Mouse (Mus musculus): ENCODE measurements around the gene Lrp3. TPM values are rescaled to one million over a fixed set of nuclear protein-coding genes. Genes with fewer than 3 reads are reported as not detected.

The Lrp3 gene
- total RNA-seq, 2 experiments from 2014 or later, result not detected

DNA sequence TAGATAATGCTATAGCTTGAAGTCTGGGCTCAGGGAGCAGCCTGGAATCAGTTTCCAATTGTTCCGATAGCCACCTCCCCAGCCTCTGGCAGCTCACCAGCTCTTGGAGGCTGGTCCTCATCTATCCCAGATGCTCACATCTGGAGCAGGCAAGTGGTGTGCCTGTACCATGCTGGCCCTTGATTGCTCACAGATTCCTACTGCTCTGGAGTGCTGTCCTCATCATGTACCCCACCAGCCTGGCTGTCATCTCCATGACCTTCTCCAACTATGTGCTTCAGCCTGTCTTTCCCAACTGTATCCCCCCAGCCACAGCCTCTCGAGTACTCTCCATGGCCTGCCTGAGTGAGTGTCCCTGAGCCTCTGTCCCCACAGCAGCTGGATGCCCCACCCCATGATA lies 18.3 kb downstream of the Lrp3 start:
- ATAC-seq (replicated peaks; ENCODE audit: poor library complexity, severe bottlenecking), result no peak

DNA sequence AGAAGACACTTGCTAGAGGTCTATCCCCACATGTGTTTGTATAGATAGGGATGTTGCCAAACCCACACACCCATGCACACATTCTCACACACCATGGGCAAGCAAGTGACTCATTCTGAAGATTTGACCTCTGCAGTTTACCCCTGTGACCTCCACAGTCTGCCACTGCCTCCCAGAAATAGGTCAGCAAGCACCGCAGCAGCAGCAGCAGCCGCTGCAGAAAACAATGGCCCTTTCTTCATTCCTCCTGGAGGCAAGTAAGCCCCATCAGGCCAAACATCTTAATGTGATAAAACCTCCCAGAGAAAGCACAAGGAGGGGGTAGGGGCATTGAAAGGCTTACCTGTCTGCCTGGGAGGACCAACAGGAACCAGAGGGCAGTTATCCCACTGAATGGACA lies 24.0 kb downstream of the Lrp3 start:
- no peak for ATAC-seq (replicated peaks; ENCODE audit: poor library complexity, severe bottlenecking)

DNA sequence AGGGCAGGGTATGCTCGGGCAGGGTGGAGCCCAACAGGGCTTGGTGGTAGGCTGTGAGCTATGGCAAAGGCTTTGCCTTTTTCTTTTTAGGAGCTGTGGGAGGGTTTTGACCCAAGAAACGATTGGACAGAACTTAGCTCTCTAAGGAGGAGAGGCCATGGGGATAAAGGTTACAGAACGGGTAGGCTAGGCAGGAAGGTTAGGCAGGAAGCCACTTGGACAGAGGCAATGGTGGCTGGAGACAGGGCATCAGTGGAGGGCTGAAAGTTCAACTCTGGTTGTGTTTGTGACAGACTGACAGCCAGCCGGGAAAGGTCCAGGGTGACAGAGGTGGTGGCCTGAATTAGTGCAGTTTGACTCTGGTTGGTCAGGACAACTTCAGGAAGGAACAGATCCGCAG lies 25.6 kb downstream of the Lrp3 start:
- ATAC-seq (replicated peaks; ENCODE audit: poor library complexity, severe bottlenecking), result no peak

DNA sequence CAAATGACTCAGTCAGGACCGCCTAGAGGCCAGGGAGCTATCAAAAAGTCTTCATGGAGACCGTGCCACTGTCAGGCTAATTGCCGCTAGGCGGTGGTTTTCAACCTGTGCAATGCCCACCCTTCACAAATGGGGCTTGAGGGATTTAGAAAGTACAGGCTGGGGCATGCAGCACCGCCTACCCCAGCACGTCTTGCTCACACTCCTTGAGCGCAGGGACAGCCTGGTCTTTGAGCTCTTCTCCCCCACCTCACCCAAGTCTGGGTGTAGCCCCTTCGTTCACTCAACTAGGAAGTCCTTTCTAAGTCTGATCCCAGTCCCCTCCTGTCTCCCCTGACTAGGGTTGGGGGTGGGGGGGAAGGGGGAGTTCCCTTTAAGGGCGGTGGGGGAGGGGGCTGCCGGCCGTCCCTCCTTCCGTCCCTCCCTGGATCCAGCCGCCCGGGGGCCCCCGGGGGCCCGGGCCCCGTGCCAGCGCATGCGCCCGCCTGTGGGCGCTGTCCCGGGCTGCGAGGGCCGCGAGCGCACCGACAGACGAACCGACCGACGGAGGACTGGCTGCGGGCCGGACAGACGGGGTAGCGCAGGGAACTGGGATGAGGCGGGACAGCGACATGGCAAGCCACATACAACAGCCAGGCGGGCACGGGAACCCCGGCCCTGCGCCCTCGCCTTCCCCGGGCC lies 29.3 kb downstream of the Lrp3 start, which contains the start of gene Slc7a10:
TSS of gene Slc7a10 (plus strand) at position 497 of the 681 bp plus-strand sequence.
- 0 out of 2 replicates have a peak, but pooled peaks have one; percentile 26 for ATAC-seq (replicated peaks; ENCODE audit: poor library complexity, severe bottlenecking)

DNA sequence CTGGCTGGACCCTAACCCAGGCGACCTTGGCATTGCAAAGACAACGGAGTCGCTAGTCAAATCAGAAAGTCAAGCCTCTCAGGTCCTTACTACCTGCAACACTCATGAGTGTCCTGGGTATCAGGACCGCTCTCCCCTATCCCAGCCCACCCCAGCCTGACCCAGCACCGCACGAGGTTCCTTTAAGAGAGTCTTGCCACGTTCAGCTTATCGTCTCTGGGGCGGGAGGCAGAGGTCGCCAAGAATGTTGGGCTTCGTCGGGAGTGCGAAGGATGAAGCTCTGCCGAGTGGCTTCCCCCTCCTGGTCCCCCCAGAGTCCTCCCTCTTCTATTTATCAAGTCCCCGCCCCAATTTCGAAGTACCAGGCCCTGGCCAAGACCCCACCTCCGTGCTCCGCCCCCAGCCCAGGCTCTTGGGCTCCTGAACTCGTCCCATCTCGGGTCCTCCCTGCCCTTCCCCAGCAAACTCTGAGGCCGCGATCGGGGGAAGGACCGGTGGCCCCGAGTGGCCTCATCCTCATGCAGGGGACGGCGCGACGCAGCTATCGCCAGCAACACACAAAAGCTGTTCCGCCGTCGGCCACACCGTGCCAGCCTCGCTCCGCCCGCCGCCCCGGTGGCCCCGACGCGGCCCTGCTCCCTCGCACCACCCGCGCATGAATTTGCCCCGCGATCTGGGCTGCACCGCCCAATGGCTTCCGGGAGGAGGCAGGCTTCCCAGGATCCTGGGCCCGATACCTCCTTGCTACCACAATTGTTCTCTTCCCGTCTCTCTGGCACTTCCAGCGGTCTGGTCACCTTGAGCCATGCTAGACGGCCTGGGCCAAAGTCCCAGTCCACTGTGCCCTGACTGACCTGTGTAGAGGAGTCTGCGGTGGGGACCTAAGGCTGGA lies 30.2 kb downstream of the Lrp3 start:
- ATAC-seq (replicated peaks; ENCODE audit: poor library complexity, severe bottlenecking), result peak; percentile 69

DNA sequence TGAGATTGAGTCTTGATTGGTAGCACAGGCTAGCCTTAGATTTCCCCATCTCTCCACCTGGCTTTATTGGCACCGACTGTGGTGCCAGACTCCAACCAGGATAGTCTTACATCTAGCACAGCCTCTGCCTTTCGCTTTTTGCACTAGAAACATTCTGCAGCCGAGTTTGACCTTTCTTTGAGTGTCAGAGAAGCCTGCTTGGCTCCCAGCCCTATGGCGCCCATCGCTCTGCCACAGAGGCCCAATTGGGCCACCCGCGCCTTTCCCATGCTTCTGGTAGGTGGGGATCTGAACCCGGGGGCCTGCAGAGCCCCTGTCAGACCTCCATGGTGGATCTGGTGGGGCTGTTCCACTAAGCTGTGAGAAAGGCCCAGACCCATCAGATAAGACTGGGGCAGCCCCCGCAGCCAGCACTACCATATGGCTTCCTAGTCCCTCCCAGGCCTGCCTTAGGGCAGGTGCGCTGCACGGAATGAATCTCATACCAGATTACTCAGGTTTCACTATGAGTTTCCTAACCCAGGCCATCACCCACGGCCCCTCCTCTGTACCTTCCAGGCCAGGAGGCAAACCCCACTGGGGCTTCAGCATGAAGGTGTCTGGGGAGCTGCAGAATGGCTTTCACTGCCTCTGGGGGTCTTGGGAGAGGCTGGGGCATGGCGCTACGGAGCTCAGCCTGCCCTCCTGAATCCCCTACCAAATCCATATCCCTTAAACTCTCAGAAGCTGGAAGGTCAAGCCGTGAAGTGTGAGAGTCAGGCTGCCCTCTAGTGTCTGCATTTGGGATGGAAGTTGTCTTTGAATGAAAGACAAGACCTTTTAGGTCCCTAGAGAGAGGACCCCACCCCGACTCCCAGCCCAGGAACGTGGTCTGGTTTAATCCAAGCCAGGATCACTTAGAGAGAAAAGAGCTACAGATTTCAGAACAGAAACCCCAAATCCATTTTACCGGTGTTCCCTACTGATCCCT lies 38.6 kb downstream of the Lrp3 start:
- ATAC-seq (replicated peaks; ENCODE audit: poor library complexity, severe bottlenecking), result peak; percentile 49

DNA sequence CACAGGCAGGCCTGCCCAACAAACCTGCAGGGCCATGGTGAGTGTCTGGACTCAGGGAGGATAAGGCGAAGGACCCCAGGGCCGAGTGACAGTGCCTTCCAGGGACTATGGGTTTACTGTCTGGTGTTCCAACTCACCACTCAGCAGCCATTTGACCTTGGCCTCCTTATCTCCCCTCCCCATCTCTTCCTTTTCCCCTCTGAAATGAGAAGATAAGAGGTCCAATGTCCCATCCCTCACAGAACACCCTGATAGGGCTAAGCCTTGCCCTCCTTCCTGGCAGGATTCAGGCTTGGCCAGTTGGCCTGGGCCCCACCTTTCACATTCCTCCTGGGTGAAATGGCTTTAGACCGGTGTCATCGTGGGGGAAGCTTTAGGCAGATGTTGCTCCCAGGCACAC lies 39.8 kb downstream of the Lrp3 start:
- ATAC-seq (replicated peaks; ENCODE audit: poor library complexity, severe bottlenecking), result no peak

DNA sequence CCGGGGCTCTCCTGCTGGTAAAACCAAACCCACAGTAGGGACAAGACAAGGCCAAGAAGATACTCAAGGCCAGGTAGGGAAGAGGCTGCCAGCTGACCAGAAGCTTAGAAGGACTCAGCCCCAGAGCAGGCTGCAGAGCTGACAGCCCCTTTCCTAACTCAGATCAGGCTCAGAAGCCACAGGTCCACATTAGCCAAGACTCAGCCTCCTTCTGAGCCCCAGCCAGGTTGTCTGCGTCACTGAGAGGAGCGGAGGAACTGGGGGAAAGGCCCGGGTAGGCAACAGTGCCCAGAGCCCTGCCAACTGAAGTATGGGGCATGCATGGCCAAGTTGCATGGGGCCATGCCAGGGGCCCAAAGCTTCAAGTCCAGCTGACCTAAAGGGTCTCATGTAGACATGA lies 42.8 kb downstream of the Lrp3 start:
- ATAC-seq (replicated peaks; ENCODE audit: poor library complexity, severe bottlenecking), result no peak

DNA sequence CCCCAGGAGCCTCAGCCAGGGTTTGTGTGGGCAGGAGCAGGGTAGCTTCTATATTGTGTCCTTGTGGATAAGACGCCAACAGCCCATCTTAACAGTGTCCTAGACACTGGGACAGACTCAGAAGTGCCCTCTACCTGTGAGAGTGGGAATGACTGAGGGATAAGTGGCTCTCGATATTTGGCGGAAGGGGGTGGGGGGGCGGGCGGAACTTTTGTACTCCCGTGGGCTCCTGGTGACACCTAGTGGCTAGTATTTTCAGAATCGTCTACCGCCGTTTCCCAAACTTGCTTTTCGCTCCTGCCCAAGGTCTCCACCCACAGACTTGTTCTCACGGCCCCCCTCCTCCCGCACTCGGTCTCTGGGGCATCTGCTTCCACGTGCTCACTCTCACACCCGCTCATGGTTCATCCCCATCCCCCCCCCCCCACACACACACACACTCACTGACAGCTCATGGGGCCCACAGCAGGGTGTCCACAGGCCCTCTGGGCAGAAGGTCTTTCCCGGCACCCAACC lies 43.4 kb downstream of the Lrp3 start:
- ATAC-seq (replicated peaks; ENCODE audit: poor library complexity, severe bottlenecking), result peak; percentile 75

DNA sequence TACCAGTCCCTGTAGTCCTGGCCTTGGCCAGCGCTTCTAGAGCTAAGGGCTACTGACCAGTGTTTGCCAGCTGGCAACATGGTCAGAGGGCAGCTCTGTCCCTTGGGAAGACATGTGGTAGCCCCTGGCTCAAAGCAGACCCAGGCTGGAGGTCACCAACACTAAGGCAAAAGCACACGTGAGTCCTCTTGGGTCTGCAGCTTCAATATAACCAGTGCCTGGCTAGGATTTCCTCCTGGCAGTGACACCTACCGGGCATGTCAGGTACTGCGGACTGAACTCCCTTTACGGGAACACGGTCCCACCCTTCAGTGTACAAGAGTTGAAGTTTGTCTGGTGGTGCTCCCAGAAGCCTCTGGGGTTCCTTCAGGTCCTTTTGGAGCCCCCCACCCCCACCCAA lies 46.0 kb downstream of the Lrp3 start:
- peak; percentile 74 for ATAC-seq (replicated peaks; ENCODE audit: poor library complexity, severe bottlenecking)

DNA sequence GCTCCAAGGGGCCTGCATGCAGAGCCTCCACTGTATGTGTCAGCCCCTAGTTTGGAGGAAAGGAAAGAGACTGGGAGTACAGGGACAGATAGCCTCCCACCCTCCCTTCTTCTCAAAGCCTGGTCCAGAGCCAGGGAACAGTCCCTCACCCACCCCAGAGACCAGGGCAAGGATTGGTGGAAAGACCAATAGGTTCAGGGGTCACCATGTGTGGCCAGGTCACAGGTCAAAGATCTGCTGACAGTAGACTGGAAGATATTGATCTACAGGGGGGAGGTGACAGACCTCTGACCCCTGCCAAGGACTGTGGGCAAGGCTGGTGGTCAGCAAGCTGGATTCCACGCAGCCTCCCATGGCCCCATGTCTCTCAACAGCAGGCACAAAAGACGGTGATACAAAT lies 47.4 kb downstream of the Lrp3 start:
- ATAC-seq (replicated peaks; ENCODE audit: poor library complexity, severe bottlenecking), result no peak

DNA sequence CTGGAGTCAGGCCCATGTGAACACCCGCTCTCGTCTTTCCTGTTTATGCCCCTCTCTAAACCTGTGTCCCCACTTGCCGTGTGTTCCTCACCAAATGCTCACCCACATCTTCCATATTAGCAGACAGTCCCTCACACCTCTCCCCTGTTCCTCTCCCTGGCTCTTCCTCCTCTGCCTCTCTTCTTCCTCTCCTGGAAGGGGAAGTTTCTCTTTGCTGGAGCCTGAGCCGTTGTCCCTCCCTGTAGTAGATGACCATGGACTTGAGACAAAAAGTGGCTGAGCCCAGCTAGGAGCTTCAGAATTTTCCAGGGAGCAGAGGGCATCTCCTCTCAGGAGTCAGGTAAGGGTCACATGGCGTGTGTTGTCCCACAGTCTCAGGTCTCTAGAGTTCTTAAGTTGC lies 48.3 kb downstream of the Lrp3 start:
- ATAC-seq (replicated peaks; ENCODE audit: poor library complexity, severe bottlenecking), result peak; percentile 41

DNA sequence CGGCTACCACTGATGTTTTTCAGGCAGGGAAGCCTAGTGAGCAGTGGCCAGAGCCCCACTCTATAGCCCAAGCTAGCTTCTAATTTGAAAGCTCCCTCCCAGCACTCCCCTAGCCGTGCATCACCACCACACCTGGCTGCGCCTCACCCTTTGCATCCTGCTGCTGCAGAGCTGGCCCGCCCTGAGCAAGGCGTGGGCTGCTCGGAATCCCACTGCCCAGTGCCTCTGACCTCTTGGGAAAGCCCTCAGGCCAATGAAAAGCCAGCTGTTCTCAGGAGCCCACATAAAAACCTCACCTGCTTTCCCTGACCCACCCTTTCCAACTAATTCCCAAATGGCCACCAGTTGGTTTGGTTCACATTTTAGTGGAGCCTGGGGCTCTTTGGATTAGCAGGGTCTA lies 51.2 kb downstream of the Lrp3 start:
- ATAC-seq (replicated peaks; ENCODE audit: poor library complexity, severe bottlenecking), result no peak

DNA sequence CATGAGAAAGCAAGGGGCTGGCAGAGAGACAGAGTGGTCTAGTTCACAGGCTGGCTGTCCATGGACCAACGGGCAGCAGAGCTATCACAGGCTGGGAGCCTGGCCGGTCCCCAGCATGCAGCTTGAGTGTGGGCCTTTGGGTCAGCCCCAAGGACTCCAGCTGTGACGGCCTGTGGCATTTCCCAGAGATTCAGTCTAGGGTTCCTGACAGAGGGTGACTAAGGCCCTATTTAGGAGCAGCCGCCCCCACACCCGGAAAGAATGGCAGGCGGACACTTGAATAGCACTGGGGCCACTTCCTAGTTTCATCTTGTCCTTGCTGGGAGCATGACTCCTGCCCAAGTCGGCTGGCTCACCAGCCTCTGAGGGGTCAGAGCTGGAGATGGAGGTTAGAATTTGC lies 51.7 kb downstream of the Lrp3 start:
- peak; percentile 28; the same call in 1 of the 2 replicates for ATAC-seq (replicated peaks; ENCODE audit: poor library complexity, severe bottlenecking)

DNA sequence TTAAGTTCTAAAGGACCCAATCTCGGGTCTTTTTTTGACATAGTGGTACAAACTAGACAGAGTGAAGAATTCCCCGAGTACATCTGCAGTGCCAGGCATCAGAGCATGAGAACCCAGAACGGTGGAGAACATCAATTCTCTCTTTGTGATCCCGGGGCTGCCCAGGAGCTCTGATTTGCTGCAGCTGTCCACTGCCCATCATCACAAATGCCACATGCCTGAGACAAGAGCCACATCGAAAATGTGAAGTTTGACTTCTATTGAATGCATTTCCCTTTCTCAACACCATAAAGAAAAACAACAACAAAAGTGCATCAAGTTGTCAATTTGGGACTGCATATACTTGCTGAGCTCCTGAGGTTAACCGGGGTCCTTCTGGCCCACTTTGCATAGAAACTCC lies 52.9 kb downstream of the Lrp3 start:
- ATAC-seq (replicated peaks; ENCODE audit: poor library complexity, severe bottlenecking), result no peak

DNA sequence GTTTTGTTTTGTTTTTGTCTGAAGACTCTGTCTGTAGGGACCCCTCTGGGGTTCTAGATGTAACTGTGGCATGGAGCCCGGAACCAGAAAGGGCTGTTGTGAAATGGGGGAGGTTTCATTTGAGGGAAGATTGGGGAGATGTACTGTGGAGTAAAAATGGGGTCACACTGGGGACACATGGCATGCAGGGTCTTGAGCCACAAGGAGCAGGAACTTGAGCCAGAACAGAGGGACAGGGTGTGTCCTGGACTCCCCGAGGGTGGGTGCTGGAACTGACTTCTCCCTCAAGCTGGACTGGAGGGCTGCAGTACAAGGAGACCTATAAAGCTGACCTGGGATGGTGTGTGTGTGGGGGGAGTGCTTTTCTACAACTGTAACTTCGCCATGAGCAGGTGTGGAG lies 57.8 kb downstream of the Lrp3 start:
- ATAC-seq (replicated peaks; ENCODE audit: poor library complexity, severe bottlenecking), result peak; percentile 51

DNA sequence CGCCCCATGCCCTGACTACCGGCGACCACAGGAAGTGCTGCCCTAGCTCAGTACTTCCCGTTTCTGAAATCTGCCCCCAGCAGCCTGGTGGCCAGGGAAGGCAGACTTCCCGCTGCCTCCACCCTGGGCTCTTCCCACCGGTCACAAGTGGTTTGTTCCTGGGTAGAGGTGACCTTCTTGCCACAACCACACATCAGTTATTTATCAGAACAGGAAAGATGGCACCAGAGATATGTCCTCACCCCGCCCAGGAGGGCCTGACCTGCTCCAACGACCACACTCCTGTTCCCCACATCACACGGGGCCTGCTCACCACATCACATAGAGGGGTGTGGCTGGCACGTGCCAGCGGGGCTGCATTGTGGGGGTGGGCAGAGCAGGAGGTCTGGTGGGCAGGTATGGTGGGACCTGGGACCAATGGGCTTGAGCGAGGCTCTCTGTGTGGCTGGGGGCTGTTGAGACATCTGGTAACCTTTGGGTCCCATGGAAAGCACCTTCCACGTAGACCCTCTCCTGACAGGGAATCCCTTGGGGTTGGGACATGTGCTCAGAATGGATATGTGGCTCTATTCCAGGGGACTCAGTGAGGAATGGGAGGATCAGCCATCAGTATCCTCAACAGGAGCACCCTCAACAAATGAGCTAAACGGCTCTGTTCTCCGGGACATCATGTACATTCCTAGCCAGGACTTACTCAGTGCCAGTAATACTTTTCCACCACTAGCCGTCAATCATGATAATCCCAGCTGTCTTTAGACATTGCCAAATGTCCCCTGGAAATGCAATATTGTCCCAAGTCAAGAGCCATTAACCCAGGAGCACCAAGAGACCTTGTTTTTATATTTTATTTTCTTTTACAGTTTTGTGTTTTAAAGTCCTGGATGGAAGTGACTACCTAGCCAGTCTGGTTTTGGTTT lies 58.5 kb downstream of the Lrp3 start:
- peak; percentile 68 for ATAC-seq (replicated peaks; ENCODE audit: poor library complexity, severe bottlenecking)

DNA sequence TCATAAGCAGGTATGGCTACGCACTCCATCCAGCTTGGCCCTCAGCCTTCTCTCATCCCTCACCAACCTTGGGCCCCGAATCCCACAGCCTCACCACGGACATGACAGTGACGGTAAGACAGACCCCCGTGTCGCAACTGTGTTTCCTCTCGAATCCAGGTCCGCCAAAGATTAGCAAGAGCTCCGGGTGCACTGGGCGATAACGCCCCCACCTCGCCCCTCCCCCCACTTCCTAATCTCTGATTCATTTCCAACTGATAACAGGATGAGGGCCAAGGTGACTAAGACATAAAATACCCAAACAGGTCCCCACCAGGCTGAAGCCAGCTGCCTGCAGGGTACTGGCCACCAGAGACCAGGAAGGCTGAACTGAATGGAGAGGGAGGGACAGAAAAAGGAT lies 60.8 kb downstream of the Lrp3 start:
- ATAC-seq (replicated peaks; ENCODE audit: poor library complexity, severe bottlenecking), result peak; percentile 11

DNA sequence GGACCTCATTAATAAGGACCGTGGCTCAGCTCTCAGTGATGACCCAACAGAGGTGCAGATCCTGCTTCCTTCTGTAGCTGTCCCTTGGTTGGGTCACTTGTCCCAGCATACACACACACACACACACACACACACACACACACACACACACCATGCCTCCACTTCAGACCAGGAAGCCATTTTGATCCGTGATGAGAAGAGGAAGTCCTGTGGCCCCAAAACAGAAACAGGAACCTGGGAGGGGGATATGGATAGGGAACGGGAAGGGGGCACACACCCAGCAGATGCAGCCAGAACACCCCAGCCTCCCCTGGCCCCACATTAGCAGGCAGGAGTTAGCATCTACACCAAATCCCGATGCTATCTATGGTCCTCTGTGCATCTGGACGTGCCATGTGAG lies 64.4 kb downstream of the Lrp3 start:
- ATAC-seq (replicated peaks; ENCODE audit: poor library complexity, severe bottlenecking), result peak; percentile 65

Measured in granulocyte monocyte progenitor cell, adult 5-6 weeks (primary cell).